Mouse (Mus musculus) embryonic facial prominence, embryonic 14.5 days (tissue): Measurements from ENCODE around the gene Actl11. TPM values are rescaled to one million over a fixed set of nuclear protein-coding genes. Genes with fewer than 3 reads are reported as not detected.

Experiments used
- ATAC-seq: fragments of 200-750 bp; cut with Nextera tagmentation; 2 replicates; pipeline ENCODE4 v1.8.0; 2017; ENCODE audit warnings: low read depth, moderate number of reproducible peaks, moderate TSS enrichment
- DNase-seq: peaks from one replicate; pipeline ENCODE4 v3.0.0-alpha.2; 2015; ENCODE audit warnings: low spot score
- H3K27ac ChIP-seq: fragments of 300-500 bp; sonication (generic); replicated peaks from 2 replicates; pipeline ENCODE4 v1.5.1; 2014; ENCODE audit warnings: low read depth, mild to moderate bottlenecking, low read length, moderate library complexity
- H3K27me3 ChIP-seq: fragments of 300-500 bp; sonication (generic); replicated peaks from 2 replicates; pipeline ENCODE4 v1.6.1; 2014; ENCODE audit warnings: low read length; ENCODE audit not compliant: control insufficient read depth, insufficient read depth
- H3K36me3 ChIP-seq: fragments of 300-500 bp; sonication (generic); 2 replicates; pipeline ENCODE4 v1.6.1; 2014; ENCODE audit warnings: low read length, mixed read lengths; ENCODE audit not compliant: control insufficient read depth, insufficient read depth
- H3K4me1 ChIP-seq: fragments of 300-500 bp; sonication (generic); 2 replicates; pipeline ENCODE4 v1.6.1; 2014; ENCODE audit warnings: antibody characterized with exemption, low read length; ENCODE audit not compliant: control insufficient read depth, insufficient read depth
- H3K4me2 ChIP-seq: fragments of 300-500 bp; sonication (generic); 2 replicates; pipeline ENCODE4 v1.6.1; 2014; ENCODE audit warnings: low read depth, mild to moderate bottlenecking, low read length, moderate library complexity, mixed read lengths
- H3K4me3 ChIP-seq: fragments of 300-500 bp; sonication (generic); 2 replicates; pipeline ENCODE4 v1.5.1; 2014; ENCODE audit warnings: low read depth, mild to moderate bottlenecking, low read length
- H3K9ac ChIP-seq: fragments of 300-500 bp; sonication (generic); 2 replicates; pipeline ENCODE4 v1.6.1; 2014; ENCODE audit warnings: low read depth, mild to moderate bottlenecking, low read length, moderate library complexity, mixed read lengths
- H3K9me3 ChIP-seq: fragments of 300-500 bp; sonication (generic); 2 replicates; pipeline ENCODE4 v1.6.1; 2016; ENCODE audit warnings: low read length; ENCODE audit not compliant: control insufficient read depth
- WGBS: fragments of 180-500 bp; shearing (Covaris S2); extraction: QIAGEN DNeasy Blood & Tissue Kit; methylation state at CpG from one replicate; pipeline ENCODE4 v1.1.7; 2014; 5-methylcytosine and 5-hydroxymethylcytosine counted together
- polyA plus RNA-seq: library from polyadenylated mRNA; unstranded; fragments of >200 nt; fragmentation: Nextera tagmentation; extraction: Ambion mirVana; gene quantifications from 2 replicates; pipeline ENCODE4 v1.2.1, GENCODE M21; 2014

The Actl11 gene
- polyA plus RNA-seq = not detected in 2 replicates

DNA sequence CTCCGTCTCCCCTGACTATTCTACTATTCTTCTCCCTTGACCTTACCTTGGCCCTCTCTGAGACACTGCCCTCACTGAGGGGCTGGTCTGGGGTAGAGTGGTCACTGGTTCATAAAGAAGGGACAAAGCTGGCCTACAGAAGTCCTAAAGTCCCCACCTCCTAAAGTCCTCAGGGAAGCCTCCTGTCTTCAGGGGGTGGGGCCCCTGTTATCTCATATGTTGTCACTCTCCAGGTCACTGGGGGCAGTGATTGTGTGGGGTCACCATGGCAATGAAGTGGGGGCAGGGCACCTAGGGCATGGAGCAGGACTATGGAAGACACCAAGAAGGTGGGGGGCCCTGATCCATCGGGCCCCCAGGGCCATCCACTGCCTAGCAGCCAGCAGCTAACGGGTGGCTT lies at the start of gene Actl11:
Gene Actl11, plus strand, starts transcription at position 301 of the 400 bp plus-strand sequence.
- ATAC-seq = no peak
- Histone ChIP-seq H3K4me1 (peaks cover 7% of the 10 kb centered on the region; the same call in 1 of the 2 replicates), H3K9ac (no peak within 1 kb of the TSS), H3K4me2 (no peak within 1 kb of the TSS), H3K27me3 (no peaks in the 10 kb centered on the region), H3K9me3 (no peaks in the 10 kb centered on the region), H3K4me3 (no peak within 1 kb of the TSS), H3K36me3 (no peaks in the 10 kb centered on the region), H3K27ac (no peak within 1 kb of the TSS)
- no peak for DNase-seq
- 86% methylated on average over 3 of the region's 3 CpGs for WGBS

DNA sequence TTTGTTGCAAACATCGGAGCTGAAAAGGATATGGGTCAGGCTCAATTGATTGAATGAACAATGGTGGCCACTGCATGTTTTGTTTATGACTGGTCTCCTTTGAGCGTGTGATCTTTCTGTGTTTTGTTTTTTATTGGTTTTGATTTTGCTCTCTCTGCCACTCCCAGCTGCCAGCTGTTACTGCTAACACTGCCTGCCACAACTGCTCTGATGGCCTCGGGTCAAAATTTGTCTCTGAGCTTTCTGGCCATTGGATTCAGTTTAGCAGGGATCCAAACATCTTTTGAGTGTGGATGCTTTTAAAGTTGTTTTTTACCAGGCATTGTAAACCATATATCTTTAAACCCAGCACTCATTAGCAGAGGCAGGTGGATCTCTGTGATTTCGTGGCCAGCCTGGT lies 47.9 kb upstream of the Actl11 start:
- no peaks in the 10 kb centered on the region for H3K4me1 ChIP-seq
- no peaks in the 10 kb centered on the region for H3K9me3 ChIP-seq
- no peak overlapping the region for H3K4me3 ChIP-seq
- H3K9ac ChIP-seq = no peak overlapping the region
- no peak for ATAC-seq
- H3K27ac ChIP-seq = no peak overlapping the region
- no peaks in the 10 kb centered on the region for H3K36me3 ChIP-seq
- no peak for DNase-seq
- H3K27me3 ChIP-seq = no peaks in the 10 kb centered on the region
- no peak overlapping the region for H3K4me2 ChIP-seq
- WGBS = 62% methylated on average over 4 of the region's 4 CpGs

DNA sequence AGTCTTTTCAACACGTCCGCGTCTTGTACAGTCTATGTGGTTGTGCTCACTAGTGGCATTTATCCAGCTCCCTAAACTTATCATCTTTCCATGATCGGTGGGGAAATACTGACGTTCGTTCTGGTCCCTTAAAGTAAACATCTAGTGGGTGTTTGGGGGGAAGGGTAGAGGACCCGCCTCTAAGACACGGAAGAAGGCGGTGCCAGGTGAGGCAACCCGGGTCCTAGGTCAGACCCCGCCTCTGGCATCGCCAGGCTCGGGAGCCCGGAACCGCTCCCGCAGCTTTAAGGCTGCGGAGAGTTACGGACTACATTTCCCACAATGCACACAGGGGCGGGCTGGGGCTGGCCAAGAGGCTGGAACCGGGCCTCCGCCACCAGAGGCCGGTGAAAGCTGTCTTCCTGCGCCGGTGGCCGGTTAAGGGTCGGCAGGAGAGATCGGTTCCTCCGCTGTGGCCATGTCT lies 40.4 kb upstream of the Actl11 start, which contains the start of gene Mon1a:
Gene Mon1a, plus strand, starts transcription at position 348 of the 463 bp plus-strand sequence.
- peak within 1 kb of the TSS; percentile 85 for H3K4me3 ChIP-seq
- peak within 1 kb of the TSS; percentile 40; the same call in 1 of the 2 replicates for H3K27ac ChIP-seq
- peak within 1 kb of the TSS; percentile 78 for H3K9ac ChIP-seq
- peaks cover 6% of the 10 kb centered on the region for H3K4me1 ChIP-seq
- H3K4me2 ChIP-seq = peak within 1 kb of the TSS; percentile 88
- ATAC-seq (peak; percentile 98), DNase-seq (peak; percentile 94)
- H3K9me3 ChIP-seq = no peaks in the 10 kb centered on the region
- WGBS = under 1% methylated on average over 20 of the region's 28 CpGs
- no peaks in the 10 kb centered on the region for H3K36me3 ChIP-seq
- H3K27me3 ChIP-seq = no peaks in the 10 kb centered on the region; the same call in 1 of the 2 replicates

DNA sequence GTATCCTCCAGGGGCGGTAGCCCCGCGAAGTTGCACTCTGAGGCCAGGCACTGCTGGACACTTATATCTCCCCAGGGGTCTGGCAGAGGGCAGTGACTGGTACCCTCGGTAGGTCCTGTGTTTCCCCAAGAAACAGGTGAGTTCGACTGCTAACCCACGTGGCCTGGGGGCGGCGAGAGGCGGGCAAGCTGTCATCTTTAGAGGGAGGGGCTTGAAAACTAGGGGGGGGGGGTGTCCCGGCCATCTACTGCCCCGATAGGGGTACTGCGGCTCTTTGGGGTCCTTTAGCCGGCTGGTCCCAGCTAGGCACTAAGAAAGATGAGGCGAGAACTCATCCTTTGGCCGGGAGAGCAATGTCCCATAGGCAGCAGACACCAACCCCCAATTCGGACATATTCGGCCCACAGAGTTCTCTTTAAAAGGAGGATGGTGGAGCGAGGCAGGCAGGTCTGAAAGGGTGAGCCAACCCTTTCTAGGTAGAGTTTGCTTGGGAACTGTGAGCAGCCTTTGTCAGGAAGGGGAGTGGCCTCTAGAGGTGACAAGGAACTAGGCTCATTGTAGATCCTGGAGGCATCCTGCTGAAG lies 39.9 kb upstream of the Actl11 start:
- Histone ChIP-seq H3K4me2 (peak overlapping the region; percentile 88), H3K27me3 (no peaks in the 10 kb centered on the region; the same call in 1 of the 2 replicates), H3K36me3 (no peaks in the 10 kb centered on the region), H3K9ac (peak overlapping the region; percentile 78), H3K27ac (peak overlapping the region; percentile 40; the same call in 1 of the 2 replicates), H3K4me3 (peak overlapping the region; percentile 85), H3K9me3 (no peaks in the 10 kb centered on the region), H3K4me1 (peaks cover 6% of the 10 kb centered on the region)
- WGBS = under 1% methylated on average over 17 of the region's 18 CpGs
- peak; percentile 67 for ATAC-seq
- peak; percentile 32 for DNase-seq

DNA sequence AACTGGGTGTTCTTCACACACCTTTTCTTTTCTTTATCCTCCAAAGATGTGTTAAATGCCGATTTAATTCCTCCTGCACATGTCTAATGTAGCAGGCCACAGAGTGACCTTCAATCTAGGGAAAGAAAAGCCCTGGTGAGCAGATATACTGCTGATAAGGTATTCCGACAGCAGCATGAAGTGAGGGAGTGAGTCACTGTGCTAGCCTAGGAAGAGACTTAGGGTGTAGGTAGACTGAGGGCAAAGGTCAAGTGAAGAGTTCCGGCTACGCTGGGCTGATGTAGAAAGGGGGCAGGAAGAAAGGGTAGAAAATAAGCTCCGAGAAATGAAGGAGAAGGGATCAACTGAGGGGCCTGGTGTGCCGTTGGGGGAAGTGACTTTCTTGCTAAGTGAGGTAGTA lies 38.0 kb upstream of the Actl11 start:
- Histone ChIP-seq H3K36me3 (no peaks in the 10 kb centered on the region), H3K4me2 (no peak overlapping the region), H3K9ac (no peak overlapping the region), H3K27me3 (no peaks in the 10 kb centered on the region; the same call in 1 of the 2 replicates), H3K9me3 (no peaks in the 10 kb centered on the region), H3K4me3 (no peak overlapping the region), H3K4me1 (peaks cover 6% of the 10 kb centered on the region), H3K27ac (no peak overlapping the region)
- WGBS = 87% methylated on average over 6 of the region's 6 CpGs
- ATAC-seq (no peak), DNase-seq (no peak)

DNA sequence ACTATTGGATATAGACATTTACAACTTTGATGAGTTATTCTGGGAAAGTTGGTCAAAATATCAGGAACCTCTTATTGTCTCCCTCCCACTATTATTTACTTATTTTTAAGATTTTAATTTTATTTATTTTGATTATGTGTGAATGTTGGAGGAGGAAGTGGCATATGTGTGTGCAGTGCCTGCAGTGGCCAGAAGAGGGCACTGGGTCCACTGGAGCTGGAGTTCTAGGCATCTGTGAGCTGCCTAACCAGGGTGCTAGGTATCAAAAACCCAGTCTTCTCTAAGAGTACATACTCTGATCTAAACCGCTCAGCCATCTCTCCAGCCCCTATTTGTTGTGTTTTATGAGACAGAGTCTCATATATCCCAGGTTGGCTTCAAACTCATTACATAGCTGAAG lies 37.2 kb upstream of the Actl11 start:
- no peaks in the 10 kb centered on the region for H3K36me3 ChIP-seq
- H3K4me2 ChIP-seq = no peak overlapping the region
- H3K4me3 ChIP-seq = no peak overlapping the region
- 94% methylated on average over 1 of the region's 1 CpGs for WGBS
- DNase-seq (no peak), ATAC-seq (no peak)
- H3K27ac ChIP-seq = no peak overlapping the region
- no peaks in the 10 kb centered on the region for H3K9me3 ChIP-seq
- no peaks in the 10 kb centered on the region; the same call in 1 of the 2 replicates for H3K27me3 ChIP-seq
- peaks cover 6% of the 10 kb centered on the region for H3K4me1 ChIP-seq
- H3K9ac ChIP-seq = no peak overlapping the region

DNA sequence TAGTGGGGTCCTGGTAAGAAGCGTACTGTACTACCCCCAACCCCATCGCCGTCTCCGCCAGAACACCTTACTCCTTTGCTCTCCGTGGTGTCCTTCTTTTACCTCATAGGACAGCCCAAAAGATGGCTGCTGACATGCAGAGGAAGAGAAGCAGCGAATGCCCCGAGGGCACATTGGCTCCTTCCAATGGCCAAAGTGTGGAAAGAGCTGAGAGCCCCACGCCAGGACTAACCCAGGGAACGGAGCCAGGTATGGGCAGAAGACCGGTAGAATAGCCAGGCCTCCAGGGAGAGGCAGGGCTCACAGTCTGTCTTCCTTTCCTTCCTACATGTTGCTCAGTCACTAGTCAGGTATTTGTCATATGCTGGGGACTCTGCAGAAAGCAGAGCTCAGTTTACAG lies 29.7 kb upstream of the Actl11 start:
- H3K9ac ChIP-seq = no peak overlapping the region
- H3K4me1 ChIP-seq = no peaks in the 10 kb centered on the region
- no peak overlapping the region for H3K27ac ChIP-seq
- no peak overlapping the region for H3K4me3 ChIP-seq
- peaks cover 7% of the 10 kb centered on the region for H3K36me3 ChIP-seq
- WGBS = 76% methylated on average over 10 of the region's 10 CpGs
- H3K4me2 ChIP-seq = no peak overlapping the region
- H3K27me3 ChIP-seq = peaks cover 15% of the 10 kb centered on the region
- no peak for ATAC-seq
- no peaks in the 10 kb centered on the region for H3K9me3 ChIP-seq
- no peak for DNase-seq

DNA sequence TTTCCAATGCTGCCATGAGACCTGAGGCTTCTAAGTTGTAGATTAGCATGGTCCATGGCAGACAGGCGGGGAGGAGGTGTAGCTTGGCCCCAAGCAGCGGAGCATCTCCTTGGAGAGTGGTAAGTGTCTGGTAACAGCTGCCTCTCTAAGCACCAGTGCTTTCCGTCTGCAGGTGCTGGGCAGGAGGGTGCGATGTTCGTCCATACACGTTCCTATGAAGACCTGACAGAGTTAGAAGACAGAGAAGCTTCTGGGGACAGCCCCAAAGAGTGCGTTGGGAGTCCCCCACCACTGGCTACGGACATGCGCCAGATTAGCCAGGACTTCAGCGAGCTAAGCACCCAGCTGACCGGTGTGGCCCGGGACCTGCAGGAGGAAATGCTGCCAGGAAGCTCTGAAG lies 28.4 kb upstream of the Actl11 start:
- Histone ChIP-seq H3K9ac (no peak overlapping the region), H3K9me3 (no peaks in the 10 kb centered on the region)

More for the DNA sequence above, 28.4 kb upstream of the Actl11 start:
- H3K4me2 ChIP-seq = no peak overlapping the region
- H3K27me3 ChIP-seq = peaks cover 15% of the 10 kb centered on the region
- no peak overlapping the region for H3K4me3 ChIP-seq
- no peak overlapping the region for H3K27ac ChIP-seq
- DNase-seq (no peak), ATAC-seq (no peak)
- peaks cover 7% of the 10 kb centered on the region for H3K36me3 ChIP-seq
- WGBS = 63% methylated on average over 12 of the region's 12 CpGs
- 0 out of 2 replicates have a peak, but pooled peaks cover under 1% of the 10 kb centered on the region for H3K4me1 ChIP-seq
